Mouse (Mus musculus): ENCODE measurements around the gene Ano5. TPM values are rescaled to one million over a fixed set of nuclear protein-coding genes. Genes with fewer than 3 reads are reported as not detected.

Ano5 gene
- total RNA-seq, 1 experiment, result 0.22 TPM

GRCm38 (mm10) chr7:51539344-51539743 is 28.5 kb downstream of the Ano5 start:
- TF ChIP-seq HCFC1 (IDR thresholded peaks at IDR 0.05; ENCODE audit: borderline replicate concordance, insufficient read depth, low read length), result no peak
- TF ChIP-seq ZNF384 (IDR thresholded peaks at IDR 0.05; ENCODE audit: low read depth, low read length), result no peak
- TF ChIP-seq ZC3H11A (IDR thresholded peaks at IDR 0.05; ENCODE audit: borderline replicate concordance, low read depth, low read length), result no peak
- TF ChIP-seq CHD2 (IDR thresholded peaks at IDR 0.05; ENCODE audit: low read depth, low read length), result no peak
- TF ChIP-seq MAFK (IDR thresholded peaks at IDR 0.05; ENCODE audit: insufficient read depth, low read depth, low read length), result no peak
- H3K9ac ChIP-seq (ENCODE audit: insufficient read depth, low read depth, low read length, poor library complexity, severe bottlenecking), result no peak overlapping the region
- in situ Hi-C loops (cut with MboI; ENCODE audit: low sequenced_read_pairs in 2 of 2, unreplicated experiment in 2 of 2), result no loop called here

GRCm38 (mm10) chr7:51540736-51541135 is 29.9 kb downstream of the Ano5 start:
- TF ChIP-seq ZNF384 (IDR thresholded peaks at IDR 0.05; ENCODE audit: low read depth, low read length) (0 out of 2 replicates have a peak, but pooled peaks have one; percentile 48), ZC3H11A (IDR thresholded peaks at IDR 0.05; ENCODE audit: borderline replicate concordance, low read depth, low read length) (peak; percentile 36; the same call in 1 of the 2 replicates), CHD2 (IDR thresholded peaks at IDR 0.05; ENCODE audit: low read depth, low read length) (no peak), MAFK (IDR thresholded peaks at IDR 0.05; ENCODE audit: insufficient read depth, low read depth, low read length) (peak; percentile 85), HCFC1 (IDR thresholded peaks at IDR 0.05; ENCODE audit: borderline replicate concordance, insufficient read depth, low read length) (no peak)
- Histone ChIP-seq H3K4me1 (ENCODE audit: control insufficient read depth in 2 of 2, insufficient read depth in 2 of 2, low read length in 2 of 2, poor library complexity in 1 of 2) (no peaks in the 10 kb centered on the region), H3K27ac (ENCODE audit: insufficient read depth, low read depth, low read length, poor library complexity, severe bottlenecking) (no peak overlapping the region), H3K9ac (ENCODE audit: insufficient read depth, low read depth, low read length, poor library complexity, severe bottlenecking) (no peak overlapping the region), H3K36me3 (ENCODE audit: control insufficient read depth, insufficient read depth, low read length, poor library complexity, severe bottlenecking) (no peaks in the 10 kb centered on the region), H3K4me3 (ENCODE audit: insufficient read depth in 1 of 2, low read depth in 1 of 2, low read length in 2 of 2, poor library complexity in 1 of 2, severe bottlenecking in 1 of 2) (no peak overlapping the region), H3K9me3 (ENCODE audit: control insufficient read depth, insufficient read depth, low read depth, low read length) (no peaks in the 10 kb centered on the region)
- peak; percentile 44 for DNase-seq (ENCODE audit: low read depth, low spot score)
- in situ Hi-C loops (cut with MboI; ENCODE audit: low sequenced_read_pairs in 2 of 2, unreplicated experiment in 2 of 2), result no loop called here

More at GRCm38 (mm10) chr7:51539344-51539743, 28.5 kb downstream of the Ano5 start:
- H3K36me3 ChIP-seq (ENCODE audit: control insufficient read depth, insufficient read depth, low read length, poor library complexity, severe bottlenecking), result no peaks in the 10 kb centered on the region
- no peak for DNase-seq (ENCODE audit: low read depth, low spot score)
- H3K4me3 ChIP-seq (ENCODE audit: insufficient read depth in 1 of 2, low read depth in 1 of 2, low read length in 2 of 2, poor library complexity in 1 of 2, severe bottlenecking in 1 of 2), result no peak overlapping the region
- no peaks in the 10 kb centered on the region for H3K9me3 ChIP-seq (ENCODE audit: control insufficient read depth, insufficient read depth, low read depth, low read length)
- no peak overlapping the region for H3K27ac ChIP-seq (ENCODE audit: insufficient read depth, low read depth, low read length, poor library complexity, severe bottlenecking)
- no peaks in the 10 kb centered on the region for H3K4me1 ChIP-seq (ENCODE audit: control insufficient read depth in 2 of 2, insufficient read depth in 2 of 2, low read length in 2 of 2, poor library complexity in 1 of 2)

- Histone ChIP-seq H3K9ac (ENCODE audit: insufficient read depth, low read depth, low read length, poor library complexity, severe bottlenecking) (no peak overlapping the region), H3K36me3 (ENCODE audit: control insufficient read depth, insufficient read depth, low read length, poor library complexity, severe bottlenecking) (no peaks in the 10 kb centered on the region), H3K9me3 (ENCODE audit: control insufficient read depth, insufficient read depth, low read depth, low read length) (no peaks in the 10 kb centered on the region), H3K27ac (ENCODE audit: insufficient read depth, low read depth, low read length, poor library complexity, severe bottlenecking) (no peak overlapping the region), H3K4me1 (ENCODE audit: control insufficient read depth in 2 of 2, insufficient read depth in 2 of 2, low read length in 2 of 2, poor library complexity in 1 of 2) (no peaks in the 10 kb centered on the region), H3K4me3 (ENCODE audit: insufficient read depth in 1 of 2, low read depth in 1 of 2, low read length in 2 of 2, poor library complexity in 1 of 2, severe bottlenecking in 1 of 2) (no peak overlapping the region)
- in situ Hi-C loops (cut with MboI; ENCODE audit: low sequenced_read_pairs in 2 of 2, unreplicated experiment in 2 of 2), result no loop called here
- DNase-seq (ENCODE audit: low read depth, low spot score), result no peak
- TF ChIP-seq MAFK (IDR thresholded peaks at IDR 0.05; ENCODE audit: insufficient read depth, low read depth, low read length) (no peak), CHD2 (IDR thresholded peaks at IDR 0.05; ENCODE audit: low read depth, low read length) (no peak), HCFC1 (IDR thresholded peaks at IDR 0.05; ENCODE audit: borderline replicate concordance, insufficient read depth, low read length) (no peak), ZNF384 (IDR thresholded peaks at IDR 0.05; ENCODE audit: low read depth, low read length) (no peak), ZC3H11A (IDR thresholded peaks at IDR 0.05; ENCODE audit: borderline replicate concordance, low read depth, low read length) (no peak)
These were observed 89.2 kb downstream of the Ano5 start for GRCm38 (mm10) chr7:51600021-51600420.

- DNase-seq (ENCODE audit: low read depth, low spot score), result no peak
- Histone ChIP-seq H3K9me3 (ENCODE audit: control insufficient read depth, insufficient read depth, low read depth, low read length) (no peaks in the 10 kb centered on the region), H3K9ac (ENCODE audit: insufficient read depth, low read depth, low read length, poor library complexity, severe bottlenecking) (no peak overlapping the region), H3K4me1 (ENCODE audit: control insufficient read depth in 2 of 2, insufficient read depth in 2 of 2, low read length in 2 of 2, poor library complexity in 1 of 2) (no peaks in the 10 kb centered on the region), H3K27ac (ENCODE audit: insufficient read depth, low read depth, low read length, poor library complexity, severe bottlenecking) (no peak overlapping the region), H3K4me3 (ENCODE audit: insufficient read depth in 1 of 2, low read depth in 1 of 2, low read length in 2 of 2, poor library complexity in 1 of 2, severe bottlenecking in 1 of 2) (no peak overlapping the region), H3K36me3 (ENCODE audit: control insufficient read depth, insufficient read depth, low read length, poor library complexity, severe bottlenecking) (no peaks in the 10 kb centered on the region)
- no peak for TF ChIP-seq ZNF384 (IDR thresholded peaks at IDR 0.05; ENCODE audit: low read depth, low read length)
- no peak for TF ChIP-seq ZC3H11A (IDR thresholded peaks at IDR 0.05; ENCODE audit: borderline replicate concordance, low read depth, low read length)
- no peak for TF ChIP-seq MAFK (IDR thresholded peaks at IDR 0.05; ENCODE audit: insufficient read depth, low read depth, low read length)
- TF ChIP-seq HCFC1 (IDR thresholded peaks at IDR 0.05; ENCODE audit: borderline replicate concordance, insufficient read depth, low read length), result no peak
- no peak for TF ChIP-seq CHD2 (IDR thresholded peaks at IDR 0.05; ENCODE audit: low read depth, low read length)
- in situ Hi-C loops (cut with MboI; ENCODE audit: low sequenced_read_pairs in 2 of 2, unreplicated experiment in 2 of 2), result no loop called here
These were observed 92.9 kb downstream of the Ano5 start for GRCm38 (mm10) chr7:51603741-51604140.

- Histone ChIP-seq H3K9ac (ENCODE audit: insufficient read depth, low read depth, low read length, poor library complexity, severe bottlenecking) (no peak overlapping the region), H3K4me1 (ENCODE audit: control insufficient read depth in 2 of 2, insufficient read depth in 2 of 2, low read length in 2 of 2, poor library complexity in 1 of 2) (no peaks in the 10 kb centered on the region; a peak in 1 of 4 replicates), H3K27ac (ENCODE audit: insufficient read depth, low read depth, low read length, poor library complexity, severe bottlenecking) (no peak overlapping the region), H3K36me3 (ENCODE audit: control insufficient read depth, insufficient read depth, low read length, poor library complexity, severe bottlenecking) (no peaks in the 10 kb centered on the region), H3K9me3 (ENCODE audit: control insufficient read depth, insufficient read depth, low read depth, low read length) (no peaks in the 10 kb centered on the region), H3K4me3 (ENCODE audit: insufficient read depth in 1 of 2, low read depth in 1 of 2, low read length in 2 of 2, poor library complexity in 1 of 2, severe bottlenecking in 1 of 2) (no peak overlapping the region)
- in situ Hi-C loops (cut with MboI; ENCODE audit: low sequenced_read_pairs in 2 of 2, unreplicated experiment in 2 of 2), result no loop called here
- TF ChIP-seq HCFC1 (IDR thresholded peaks at IDR 0.05; ENCODE audit: borderline replicate concordance, insufficient read depth, low read length) (no peak), ZC3H11A (IDR thresholded peaks at IDR 0.05; ENCODE audit: borderline replicate concordance, low read depth, low read length) (0 out of 2 replicates have a peak, but pooled peaks have one; percentile 6)
- no peak for DNase-seq (ENCODE audit: low read depth, low spot score)
These were observed 103.6 kb downstream of the Ano5 start for GRCm38 (mm10) chr7:51614404-51614803.
